Mouse (Mus musculus) neural tube, embryonic 13.5 days (tissue): Measurements from ENCODE around the gene Ntm. TPM values are rescaled to one million over a fixed set of nuclear protein-coding genes. Genes with fewer than 3 reads are reported as not detected.
A peak's percentile ranks its signal among the peaks of the same experiment; 100 is the strongest.

Source experiments
- ATAC-seq: fragments of 200-750 bp; cut with Nextera tagmentation; 2 replicates; pipeline ENCODE4 v1.8.0; 2017; ENCODE audit warnings: low read depth, mild to moderate bottlenecking, moderate TSS enrichment, moderate library complexity
- H3K27ac ChIP-seq: fragments of 300-500 bp; sonication (generic); replicated peaks from 2 replicates; pipeline ENCODE4 v1.5.1; 2015; ENCODE audit warnings: moderate library complexity, mild to moderate bottlenecking, inconsistent platforms
- H3K27me3 ChIP-seq: fragments of 300-500 bp; sonication (generic); 2 replicates; pipeline ENCODE4 v1.6.1; 2015; ENCODE audit warnings: mild to moderate bottlenecking, inconsistent platforms
- H3K36me3 ChIP-seq: fragments of 300-500 bp; sonication (generic); 2 replicates; pipeline ENCODE4 v1.6.1; 2015; ENCODE audit warnings: mild to moderate bottlenecking, inconsistent platforms
- H3K4me1 ChIP-seq: fragments of 300-500 bp; sonication (generic); replicated peaks from 2 replicates; pipeline ENCODE4 v1.6.1; 2015; ENCODE audit warnings: inconsistent platforms
- H3K4me2 ChIP-seq: fragments of 300-500 bp; sonication (generic); 2 replicates; pipeline ENCODE4 v1.6.1; 2015; ENCODE audit warnings: inconsistent platforms, mild to moderate bottlenecking, moderate library complexity
- H3K4me3 ChIP-seq: fragments of 300-500 bp; sonication (generic); 2 replicates; pipeline ENCODE4 v1.5.1; 2015; ENCODE audit warnings: mild to moderate bottlenecking, inconsistent platforms
- H3K9ac ChIP-seq: fragments of 300-500 bp; sonication (generic); 2 replicates; pipeline ENCODE4 v1.6.1; 2015; ENCODE audit warnings: moderate library complexity, mild to moderate bottlenecking, inconsistent platforms
- H3K9me3 ChIP-seq: fragments of 300-500 bp; sonication (generic); 2 replicates; pipeline ENCODE4 v1.6.1; 2016; ENCODE audit warnings: inconsistent platforms
- WGBS: fragments of 180-500 bp; shearing (Covaris S2); methylation state at CpG from one replicate; pipeline ENCODE4 v1.1.7; 2015; 5-methylcytosine and 5-hydroxymethylcytosine counted together
- polyA plus RNA-seq: library from polyadenylated mRNA; unstranded; fragments of >200 nt; fragmentation: Nextera tagmentation; extraction: Ambion mirVana; gene quantifications from 2 replicates; pipeline ENCODE4 v1.2.1, GENCODE M21; 2015

Gene Ntm
- polyA plus RNA-seq, 1 experiment from 2014 or later: 150 TPM

GRCm38 (mm10) chr9:29943209-29944070 is 19.5 kb downstream of the Ntm start:
- ATAC-seq: no peak
- 35% methylated on average over 20 of the region's 20 CpGs for WGBS
- Histone ChIP-seq H3K9ac (no peak overlapping the region), H3K4me1 (peaks cover 32% of the 10 kb centered on the region), H3K4me2 (peak overlapping the region; percentile 6; the same call in 1 of the 2 replicates), H3K27me3 (no peaks in the 10 kb centered on the region), H3K9me3 (no peaks in the 10 kb centered on the region), H3K4me3 (no peak overlapping the region), H3K27ac (no peak overlapping the region), H3K36me3 (no peaks in the 10 kb centered on the region)

GRCm38 (mm10) chr9:29942183-29942952 is 20.6 kb downstream of the Ntm start:
- Histone ChIP-seq H3K4me2 (no peak overlapping the region), H3K4me3 (no peak overlapping the region), H3K9ac (no peak overlapping the region), H3K27ac (no peak overlapping the region), H3K9me3 (no peaks in the 10 kb centered on the region), H3K36me3 (no peaks in the 10 kb centered on the region), H3K27me3 (no peaks in the 10 kb centered on the region), H3K4me1 (peaks cover 41% of the 10 kb centered on the region)
- ATAC-seq: peak; percentile 78
- 38% methylated on average over 11 of the region's 11 CpGs for WGBS

DNA sequence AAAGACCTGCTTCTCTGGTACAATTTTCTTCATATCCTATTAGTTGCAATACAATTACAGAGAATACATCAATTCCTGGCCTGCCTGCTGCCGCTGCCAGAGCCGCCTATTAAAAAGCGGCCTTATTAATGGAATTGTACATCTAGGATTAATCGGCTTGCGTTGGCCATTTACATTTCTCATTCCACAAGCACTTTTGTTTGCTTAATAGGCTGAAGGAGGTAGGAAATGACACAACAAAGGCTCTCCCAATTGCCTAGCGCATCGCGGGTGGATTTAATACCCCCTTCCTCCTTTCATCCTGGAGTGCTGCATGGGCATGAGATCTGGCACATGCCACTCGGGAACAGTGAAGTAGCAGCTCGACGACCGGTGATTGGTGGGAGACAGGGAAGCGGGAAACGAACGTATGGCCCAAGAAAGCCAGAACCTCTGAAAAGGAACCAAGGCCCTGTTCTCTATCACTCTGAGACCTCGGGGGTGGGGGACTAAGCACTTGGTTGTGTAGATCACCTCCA is 23.4 kb downstream of the Ntm start:
- no peak for ATAC-seq
- Histone ChIP-seq H3K4me3 (no peak overlapping the region), H3K4me1 (peaks cover 45% of the 10 kb centered on the region), H3K36me3 (no peaks in the 10 kb centered on the region), H3K27ac (peak overlapping the region; percentile 74), H3K27me3 (no peaks in the 10 kb centered on the region), H3K9me3 (no peaks in the 10 kb centered on the region), H3K9ac (no peak overlapping the region), H3K4me2 (no peak overlapping the region)
- 66% methylated on average over 16 of the region's 16 CpGs for WGBS

DNA sequence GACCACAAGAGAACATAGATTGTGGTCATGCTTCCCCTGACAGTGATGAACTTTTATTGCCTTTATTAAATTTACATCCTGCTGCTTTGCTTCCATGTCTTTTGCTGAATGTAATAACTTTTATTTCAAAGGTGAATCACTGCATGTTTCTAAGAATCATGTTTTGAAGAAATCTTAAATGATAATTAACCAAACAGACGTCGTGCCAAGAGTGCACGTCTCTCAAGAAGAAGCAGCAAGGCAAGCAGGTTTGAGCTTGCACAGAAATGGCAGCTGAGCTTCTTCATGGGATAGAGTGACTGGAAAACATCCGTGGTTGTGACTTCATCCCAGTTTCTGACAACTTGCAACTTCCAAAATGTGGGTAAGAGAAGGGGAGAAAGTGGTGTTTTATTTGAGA is 34.1 kb downstream of the Ntm start:
- WGBS: 69% methylated on average over 4 of the region's 4 CpGs

GRCm38 (mm10) chr9:29925382-29925781 is 37.6 kb downstream of the Ntm start:
- H3K27ac ChIP-seq: no peak overlapping the region
- no peaks in the 10 kb centered on the region for H3K27me3 ChIP-seq
- no peaks in the 10 kb centered on the region for H3K9me3 ChIP-seq
- WGBS: 59% methylated on average over 3 of the region's 3 CpGs
- peak; percentile 36; the same call in 1 of the 2 replicates for ATAC-seq
- peaks cover 27% of the 10 kb centered on the region for H3K4me1 ChIP-seq
- no peak overlapping the region for H3K4me2 ChIP-seq
- H3K9ac ChIP-seq: no peak overlapping the region
- H3K36me3 ChIP-seq: no peaks in the 10 kb centered on the region
- H3K4me3 ChIP-seq: no peak overlapping the region

More for the DNA sequence above, 34.1 kb downstream of the Ntm start:
- H3K9me3 ChIP-seq: no peaks in the 10 kb centered on the region
- no peaks in the 10 kb centered on the region for H3K27me3 ChIP-seq
- no peak overlapping the region for H3K4me3 ChIP-seq
- no peaks in the 10 kb centered on the region for H3K36me3 ChIP-seq
- H3K4me2 ChIP-seq: no peak overlapping the region
- H3K9ac ChIP-seq: no peak overlapping the region
- no peak overlapping the region for H3K27ac ChIP-seq
- no peak for ATAC-seq
- peaks cover 16% of the 10 kb centered on the region for H3K4me1 ChIP-seq

GRCm38 (mm10) chr9:29898406-29899054 is 64.4 kb downstream of the Ntm start:
- no peaks in the 10 kb centered on the region for H3K9me3 ChIP-seq
- ATAC-seq: peak; percentile 82
- WGBS: 42% methylated on average over 9 of the region's 9 CpGs
- no peak overlapping the region for H3K4me2 ChIP-seq
- no peak overlapping the region for H3K9ac ChIP-seq
- H3K27ac ChIP-seq: peak overlapping the region; percentile 84
- H3K36me3 ChIP-seq: no peaks in the 10 kb centered on the region
- H3K4me3 ChIP-seq: no peak overlapping the region
- H3K4me1 ChIP-seq: peaks cover 27% of the 10 kb centered on the region
- H3K27me3 ChIP-seq: no peaks in the 10 kb centered on the region

- 58% methylated on average over 4 of the region's 4 CpGs for WGBS
- 0 out of 2 replicates have a peak, but pooled peaks have one; percentile 4 for ATAC-seq
- Histone ChIP-seq H3K4me3 (no peak overlapping the region), H3K27ac (peak overlapping the region; percentile 84), H3K4me2 (no peak overlapping the region), H3K9ac (no peak overlapping the region), H3K9me3 (no peaks in the 10 kb centered on the region), H3K27me3 (no peaks in the 10 kb centered on the region), H3K36me3 (no peaks in the 10 kb centered on the region), H3K4me1 (peaks cover 27% of the 10 kb centered on the region)
Measured at GRCm38 (mm10) chr9:29897448-29897847, 65.5 kb downstream of the Ntm start.

DNA sequence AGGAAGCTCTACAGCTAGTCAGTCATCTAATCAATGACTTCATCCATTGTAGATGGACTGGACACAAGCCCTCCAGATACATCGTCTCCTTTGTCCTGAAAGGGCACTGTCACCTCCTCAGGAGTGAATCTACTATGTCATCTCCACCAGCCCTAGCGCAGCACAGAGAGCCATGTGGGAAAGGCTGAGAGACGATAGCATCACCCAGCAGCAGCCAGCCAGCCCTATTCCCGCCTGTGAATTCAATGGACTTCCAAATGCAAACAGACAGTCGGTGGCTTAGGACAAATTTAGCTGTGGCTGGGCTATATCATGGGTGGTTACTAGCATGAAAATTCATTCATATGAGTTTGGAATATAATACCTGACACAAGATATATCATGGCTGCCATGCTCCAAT is 70.1 kb downstream of the Ntm start:
- no peak overlapping the region for H3K4me3 ChIP-seq
- H3K27me3 ChIP-seq: no peaks in the 10 kb centered on the region
- no peak overlapping the region for H3K9ac ChIP-seq
- 82% methylated on average over 5 of the region's 5 CpGs for WGBS
- no peaks in the 10 kb centered on the region for H3K36me3 ChIP-seq
- no peaks in the 10 kb centered on the region for H3K9me3 ChIP-seq
- no peak overlapping the region for H3K27ac ChIP-seq
- no peak for ATAC-seq
- H3K4me2 ChIP-seq: no peak overlapping the region
- H3K4me1 ChIP-seq: peaks cover 8% of the 10 kb centered on the region

DNA sequence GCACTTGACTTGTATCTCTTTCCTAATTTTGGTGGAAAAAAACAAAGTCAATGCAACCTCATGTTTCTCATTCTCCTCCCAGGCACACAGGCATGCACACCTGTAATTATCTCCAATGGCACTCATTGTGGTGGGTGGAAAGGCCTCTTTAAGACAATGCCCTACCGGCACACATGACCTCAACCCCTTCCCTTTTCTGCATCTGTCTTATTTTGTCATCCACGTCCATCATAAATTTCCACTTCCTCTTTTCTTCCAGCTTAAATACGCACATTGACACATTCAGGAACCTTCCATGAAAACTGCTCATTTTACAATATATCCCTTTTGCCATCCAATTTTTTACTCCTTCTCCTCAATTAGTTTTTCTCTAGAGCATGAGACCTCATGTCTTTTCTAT is 74.2 kb downstream of the Ntm start:
- H3K27ac ChIP-seq: no peak overlapping the region
- H3K36me3 ChIP-seq: no peaks in the 10 kb centered on the region
- no peaks in the 10 kb centered on the region for H3K27me3 ChIP-seq
- H3K4me3 ChIP-seq: no peak overlapping the region
- H3K4me1 ChIP-seq: no peaks in the 10 kb centered on the region
- 0 out of 2 replicates have a peak, but pooled peaks cover 8% of the 10 kb centered on the region for H3K9me3 ChIP-seq
- 92% methylated on average over 3 of the region's 3 CpGs for WGBS
- no peak overlapping the region for H3K9ac ChIP-seq
- no peak for ATAC-seq
- no peak overlapping the region for H3K4me2 ChIP-seq

DNA sequence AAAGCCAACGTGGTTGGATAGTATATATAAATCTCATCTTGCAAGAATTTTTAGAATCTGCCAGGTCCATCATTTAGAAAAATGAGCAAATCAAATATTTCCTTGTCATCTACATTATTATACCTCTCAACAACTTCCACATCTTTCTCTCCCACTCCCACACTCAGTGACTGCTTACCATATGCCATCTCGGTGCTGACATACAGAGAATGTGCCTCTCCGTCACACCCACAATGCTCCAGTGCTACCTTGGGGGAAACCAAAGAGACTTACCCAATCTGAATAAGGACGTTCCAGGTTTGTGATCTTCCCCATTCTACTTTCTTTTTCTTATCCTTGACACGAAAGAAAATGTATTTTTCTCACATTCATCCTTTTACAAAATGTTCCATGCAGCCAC is 75.0 kb downstream of the Ntm start:
- Histone ChIP-seq H3K4me3 (no peak overlapping the region), H3K9me3 (0 out of 2 replicates have a peak, but pooled peaks cover 8% of the 10 kb centered on the region), H3K36me3 (no peaks in the 10 kb centered on the region), H3K9ac (no peak overlapping the region), H3K4me1 (no peaks in the 10 kb centered on the region), H3K27me3 (no peaks in the 10 kb centered on the region), H3K27ac (no peak overlapping the region), H3K4me2 (no peak overlapping the region)
- WGBS: 86% methylated on average over 5 of the region's 5 CpGs
- no peak for ATAC-seq

GRCm38 (mm10) chr9:29884062-29884461 is 78.9 kb downstream of the Ntm start:
- Histone ChIP-seq H3K9me3 (0 out of 2 replicates have a peak, but pooled peaks cover 8% of the 10 kb centered on the region), H3K4me2 (no peak overlapping the region), H3K4me1 (no peaks in the 10 kb centered on the region; the same call in 1 of the 2 replicates), H3K27me3 (no peaks in the 10 kb centered on the region), H3K27ac (no peak overlapping the region), H3K36me3 (no peaks in the 10 kb centered on the region), H3K4me3 (no peak overlapping the region), H3K9ac (no peak overlapping the region)
- WGBS: 56% methylated on average over 3 of the region's 3 CpGs
- ATAC-seq: no peak
